Mouse (Mus musculus): Measurements from ENCODE around the gene Znhit1. TPM values are rescaled to one million over a fixed set of nuclear protein-coding genes. Genes with fewer than 3 reads are reported as not detected.

The Znhit1 gene
- total RNA-seq, 2 experiments from 2014 or later = 86.2 to 88.5 TPM

DNA sequence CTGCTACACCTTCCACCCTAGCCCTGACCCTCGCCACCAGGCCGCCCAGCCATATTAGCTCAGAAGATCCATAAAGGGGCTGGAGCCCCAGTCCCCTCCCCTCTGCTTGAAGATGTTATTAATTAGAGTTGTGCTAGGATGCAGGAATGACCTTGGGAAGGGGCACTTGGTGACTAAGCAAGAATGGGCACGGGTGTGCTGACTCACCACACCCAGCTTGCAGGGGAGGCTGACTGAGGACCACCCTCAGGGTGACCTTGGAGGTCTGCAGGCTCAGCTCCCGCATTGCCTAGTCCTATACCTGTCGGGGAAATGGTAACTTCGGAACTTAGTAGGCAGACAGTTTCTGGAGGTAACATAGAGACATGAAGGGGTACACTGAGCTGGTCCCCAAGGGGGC, 53.9 kb downstream of the Znhit1 start:
- intact Hi-C loops (cut with DNase I) = loop anchor here (5.0 kb wide), 1 partner anchor 173 kb away; no protein-coding TSS in a partner anchor
- DNase-seq (ENCODE audit: low spot score in 2 of 2) = no peak

DNA sequence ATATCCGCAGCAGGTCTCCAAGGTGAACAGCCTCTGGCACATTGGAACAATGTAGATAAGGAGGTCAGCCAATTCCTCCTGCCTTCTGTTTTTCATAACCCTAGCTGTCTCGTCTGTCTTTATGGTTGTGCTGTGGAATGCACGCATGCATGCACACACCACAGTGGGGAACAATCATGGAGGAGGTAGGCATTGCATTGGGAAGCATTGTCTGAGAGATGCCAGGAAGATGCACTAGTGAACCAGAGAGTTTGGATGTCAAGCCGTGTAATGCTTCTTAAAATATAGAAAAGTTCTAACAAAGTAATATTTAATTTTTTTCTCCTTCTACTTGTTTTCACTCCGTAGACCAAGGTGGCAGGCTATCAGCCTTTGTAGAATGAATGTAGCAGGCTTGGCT, 54.9 kb downstream of the Znhit1 start:
- intact Hi-C loops (cut with DNase I) = loop anchor here (5.0 kb wide), 1 partner anchor 174 kb away; no protein-coding TSS in a partner anchor
- DNase-seq (ENCODE audit: low spot score in 2 of 2) = no peak

Small RNA genes lying within 50 kb of the gene (microRNA-seq; reads per million reads assigned to microRNA genes)
- 433 to 513 reads per million in 2 experiments for gene Mir702

Other genes with a start within 250 kb of the Znhit1 start
- 10 to 100 TPM; 11.9 to 13.1 TPM for gene Col26a1, start 104.8 kb downstream of the Znhit1 start, total RNA-seq (2021)
- gene Ift22, start 79.9 kb downstream of the Znhit1 start, total RNA-seq (2021) = 100 to 1,000 TPM in 1 of 2 experiments, 10 to 100 TPM in 1; 95.3 to 108 TPM
- gene Fis1, start 34.7 kb downstream of the Znhit1 start, total RNA-seq (2021) = 100 to 1,000 TPM; 263 to 271 TPM
- gene Cldn15, start 21.4 kb downstream of the Znhit1 start, total RNA-seq (2021) = not detected
- gene Plod3, start 1.0 kb downstream of the Znhit1 start, total RNA-seq (2021) = 10 to 100 TPM; 33.7 to 38.5 TPM
- 100 to 1,000 TPM; 392 to 396 TPM for gene Vgf, start 38.4 kb upstream of the Znhit1 start, total RNA-seq (2021)
- 100 to 1,000 TPM; 304 to 317 TPM for gene Ap1s1, start 58.1 kb upstream of the Znhit1 start, total RNA-seq (2021)
- gene Serpine1, start 84.2 kb upstream of the Znhit1 start, total RNA-seq (2021) = under 1 TPM; 0.55 to 0.99 TPM
- 1 to 10 TPM; 3.0 to 3.9 TPM for gene Trim56, start 128.2 kb upstream of the Znhit1 start, total RNA-seq (2021)
- not detected for gene Muc3, start 161.3 kb upstream of the Znhit1 start, total RNA-seq (2021)
- 1 to 10 TPM; 3.0 to 3.1 TPM for gene Muc3a, start 224.4 kb upstream of the Znhit1 start, total RNA-seq (2021)